Mouse (Mus musculus) lung, embryonic 15.5 days (tissue): ENCODE data around the gene Ino80d. TPM values are rescaled to one million over a fixed set of nuclear protein-coding genes. Genes with fewer than 3 reads are reported as not detected.

ENCODE experiments used
- ATAC-seq: fragments of 200-750 bp; cut with Nextera tagmentation; 2 replicates; pipeline ENCODE4 v1.8.0; 2017; ENCODE audit warnings: moderate number of reproducible peaks, borderline replicate concordance; ENCODE audit not compliant: low FRiP score, low TSS enrichment; ENCODE audit errors: extremely low read depth
- H3K27ac ChIP-seq: fragments of 300-500 bp; sonication (generic); 2 replicates; pipeline ENCODE4 v1.5.1; 2015; ENCODE audit warnings: moderate library complexity, mild to moderate bottlenecking, inconsistent platforms
- H3K27me3 ChIP-seq: fragments of 300-500 bp; sonication (generic); 2 replicates; pipeline ENCODE4 v1.6.1; 2015; ENCODE audit warnings: inconsistent platforms
- H3K36me3 ChIP-seq: fragments of 300-500 bp; sonication (generic); 2 replicates; pipeline ENCODE4 v1.6.1; 2015; ENCODE audit warnings: inconsistent platforms
- H3K4me1 ChIP-seq: fragments of 300-500 bp; sonication (generic); 2 replicates; pipeline ENCODE4 v1.6.1; 2015; ENCODE audit warnings: inconsistent platforms
- H3K4me2 ChIP-seq: fragments of 300-500 bp; sonication (generic); 2 replicates; pipeline ENCODE4 v1.6.1; 2015; ENCODE audit warnings: inconsistent platforms, mild to moderate bottlenecking, moderate library complexity
- H3K4me3 ChIP-seq: fragments of 300-500 bp; sonication (generic); 2 replicates; pipeline ENCODE4 v1.5.1; 2015; ENCODE audit warnings: mild to moderate bottlenecking, inconsistent platforms
- H3K9ac ChIP-seq: fragments of 300-500 bp; sonication (generic); 2 replicates; pipeline ENCODE4 v1.6.1; 2015; ENCODE audit warnings: inconsistent platforms
- H3K9me3 ChIP-seq: fragments of 300-500 bp; sonication (generic); 2 replicates; pipeline ENCODE4 v1.6.1; 2016; ENCODE audit warnings: inconsistent platforms
- WGBS: fragments of 180-500 bp; shearing (Covaris S2); methylation state at CpG from one replicate; pipeline ENCODE4 v1.1.7; 2015; 5-methylcytosine and 5-hydroxymethylcytosine counted together
- polyA plus RNA-seq: library from polyadenylated mRNA; unstranded; fragments of >200 nt; fragmentation: Nextera tagmentation; extraction: Ambion mirVana; gene quantifications from 2 replicates; pipeline ENCODE4 v1.2.1, GENCODE M21; 2015

Gene Ino80d
- polyA plus RNA-seq, 1 experiment from 2014 or later = 11.7 TPM

- no peak overlapping the region for H3K9ac ChIP-seq
- no peak for ATAC-seq
- 14% methylated on average over 7 of the region's 7 CpGs for WGBS
- peak overlapping the region; percentile 33; the same call in 1 of the 2 replicates for H3K4me2 ChIP-seq
- no peaks in the 10 kb centered on the region for H3K4me1 ChIP-seq
- H3K9me3 ChIP-seq = no peaks in the 10 kb centered on the region
- no peaks in the 10 kb centered on the region for H3K27me3 ChIP-seq
- no peaks in the 10 kb centered on the region for H3K36me3 ChIP-seq
- peak overlapping the region; percentile 14; the same call in 1 of the 2 replicates for H3K4me3 ChIP-seq
- H3K27ac ChIP-seq = no peak overlapping the region
Measured at GRCm38 (mm10) chr1:62986267-62986666, 128.2 kb downstream of the Ino80d start.

- Histone ChIP-seq H3K4me1 (no peaks in the 10 kb centered on the region), H3K36me3 (no peaks in the 10 kb centered on the region), H3K4me2 (peak overlapping the region; percentile 45), H3K27ac (no peak overlapping the region), H3K9me3 (no peaks in the 10 kb centered on the region), H3K27me3 (no peaks in the 10 kb centered on the region), H3K4me3 (peak overlapping the region; percentile 23; the same call in 1 of the 2 replicates), H3K9ac (no peak overlapping the region)
- no peak for ATAC-seq
- WGBS = 32% methylated on average over 11 of the region's 11 CpGs
Measured at GRCm38 (mm10) chr1:62984566-62984965, 129.9 kb downstream of the Ino80d start.

- Histone ChIP-seq H3K27ac (no peak overlapping the region), H3K36me3 (no peaks in the 10 kb centered on the region), H3K4me2 (no peak overlapping the region), H3K4me1 (no peaks in the 10 kb centered on the region), H3K9me3 (no peaks in the 10 kb centered on the region), H3K27me3 (no peaks in the 10 kb centered on the region), H3K9ac (no peak overlapping the region), H3K4me3 (no peak overlapping the region)
- ATAC-seq = no peak
- 32% methylated on average over 3 of the region's 3 CpGs for WGBS
Measured at GRCm38 (mm10) chr1:62976742-62977141, 137.7 kb downstream of the Ino80d start.

DNA sequence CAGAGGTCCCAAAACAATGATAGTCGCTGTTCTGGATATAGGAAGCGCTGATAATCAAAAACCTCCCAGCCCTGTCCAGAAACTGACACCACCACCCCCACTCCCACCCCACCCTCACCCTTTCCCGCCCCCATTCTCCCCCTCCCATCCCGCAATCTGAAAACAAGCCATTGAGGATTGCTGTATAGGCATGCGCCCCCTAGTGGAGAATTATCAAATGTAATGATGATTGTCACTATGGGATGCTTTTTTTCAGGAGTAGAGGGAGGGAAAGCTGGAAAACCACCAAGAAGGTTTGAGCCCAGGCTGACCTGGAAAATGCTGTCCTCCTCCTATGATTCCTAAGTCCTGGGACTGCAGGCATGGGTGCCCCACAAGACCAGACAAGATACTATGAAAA is 147.6 kb downstream of the Ino80d start:
- no peaks in the 10 kb centered on the region for H3K36me3 ChIP-seq
- ATAC-seq = no peak
- H3K4me1 ChIP-seq = 0 out of 2 replicates have a peak, but pooled peaks cover 4% of the 10 kb centered on the region
- peak overlapping the region; percentile 37 for H3K4me2 ChIP-seq
- 20% methylated on average over 5 of the region's 5 CpGs for WGBS
- no peaks in the 10 kb centered on the region for H3K9me3 ChIP-seq
- no peaks in the 10 kb centered on the region for H3K27me3 ChIP-seq
- no peak overlapping the region for H3K4me3 ChIP-seq
- H3K27ac ChIP-seq = no peak overlapping the region
- H3K9ac ChIP-seq = no peak overlapping the region

GRCm38 (mm10) chr1:62964291-62964690 is 150.2 kb downstream of the Ino80d start:
- peak; percentile 87 for ATAC-seq
- no peak overlapping the region for H3K27ac ChIP-seq
- WGBS = 13% methylated on average over 6 of the region's 6 CpGs
- H3K36me3 ChIP-seq = no peaks in the 10 kb centered on the region
- no peak overlapping the region for H3K9ac ChIP-seq
- peaks cover 11% of the 10 kb centered on the region for H3K4me1 ChIP-seq
- no peak overlapping the region for H3K4me3 ChIP-seq
- H3K27me3 ChIP-seq = no peaks in the 10 kb centered on the region
- no peaks in the 10 kb centered on the region for H3K9me3 ChIP-seq
- no peak overlapping the region for H3K4me2 ChIP-seq

DNA sequence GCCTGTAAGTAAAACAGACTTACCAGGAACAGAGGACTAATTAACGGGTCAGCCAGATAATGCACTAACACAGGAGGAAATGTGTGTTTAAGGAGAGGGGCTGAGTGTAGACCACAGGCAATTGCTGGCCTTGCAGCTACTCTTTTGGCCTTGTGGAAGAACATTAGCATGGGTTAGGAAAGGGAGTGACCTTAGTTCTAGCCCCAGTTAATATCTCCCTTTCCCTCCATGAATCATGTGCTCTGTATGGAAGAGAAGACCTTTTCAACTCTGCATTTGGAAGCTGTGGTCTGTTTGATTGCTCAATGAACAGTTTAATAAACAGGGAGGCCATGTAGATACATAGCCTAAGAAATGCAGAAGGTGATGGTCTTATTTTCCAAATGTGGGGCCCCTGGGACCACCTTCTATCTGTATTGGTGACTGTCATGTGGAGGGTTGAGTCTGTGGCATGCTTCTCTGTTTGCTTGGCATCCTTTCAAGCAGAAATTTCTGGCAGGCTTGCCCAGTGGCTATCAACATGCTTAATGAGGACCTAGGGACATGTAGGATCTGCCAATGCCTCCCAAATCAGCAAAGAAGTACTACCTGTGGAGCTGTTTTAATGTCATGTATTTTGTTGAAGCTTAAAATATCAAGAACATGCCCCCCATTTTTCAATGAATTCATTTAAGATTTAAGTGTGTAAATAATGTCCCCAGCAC is 157.4 kb downstream of the Ino80d start:
- peak; percentile 74 for ATAC-seq
- Histone ChIP-seq H3K9me3 (no peaks in the 10 kb centered on the region), H3K4me1 (peaks cover 7% of the 10 kb centered on the region), H3K9ac (no peak overlapping the region), H3K4me2 (no peak overlapping the region), H3K27me3 (no peaks in the 10 kb centered on the region), H3K27ac (peak overlapping the region; percentile 81), H3K4me3 (no peak overlapping the region), H3K36me3 (no peaks in the 10 kb centered on the region)
- WGBS = 30% methylated on average over 1 of the region's 1 CpGs

- peak; percentile 80 for ATAC-seq
- Histone ChIP-seq H3K27ac (peak overlapping the region; percentile 81), H3K4me1 (peaks cover 11% of the 10 kb centered on the region), H3K9ac (no peak overlapping the region), H3K27me3 (no peaks in the 10 kb centered on the region), H3K4me2 (no peak overlapping the region), H3K4me3 (no peak overlapping the region), H3K9me3 (no peaks in the 10 kb centered on the region), H3K36me3 (no peaks in the 10 kb centered on the region)
- 45% methylated on average over 5 of the region's 5 CpGs for WGBS
Measured at GRCm38 (mm10) chr1:62956526-62956925, 157.9 kb downstream of the Ino80d start.

GRCm38 (mm10) chr1:62955340-62955739 is 159.1 kb downstream of the Ino80d start:
- ATAC-seq = no peak
- H3K4me3 ChIP-seq = no peak overlapping the region
- no peaks in the 10 kb centered on the region for H3K36me3 ChIP-seq
- H3K27me3 ChIP-seq = no peaks in the 10 kb centered on the region
- H3K4me1 ChIP-seq = peaks cover 21% of the 10 kb centered on the region
- no peak overlapping the region for H3K4me2 ChIP-seq
- H3K27ac ChIP-seq = no peak overlapping the region
- no peaks in the 10 kb centered on the region for H3K9me3 ChIP-seq
- WGBS = 80% methylated on average over 6 of the region's 6 CpGs
- H3K9ac ChIP-seq = no peak overlapping the region

DNA sequence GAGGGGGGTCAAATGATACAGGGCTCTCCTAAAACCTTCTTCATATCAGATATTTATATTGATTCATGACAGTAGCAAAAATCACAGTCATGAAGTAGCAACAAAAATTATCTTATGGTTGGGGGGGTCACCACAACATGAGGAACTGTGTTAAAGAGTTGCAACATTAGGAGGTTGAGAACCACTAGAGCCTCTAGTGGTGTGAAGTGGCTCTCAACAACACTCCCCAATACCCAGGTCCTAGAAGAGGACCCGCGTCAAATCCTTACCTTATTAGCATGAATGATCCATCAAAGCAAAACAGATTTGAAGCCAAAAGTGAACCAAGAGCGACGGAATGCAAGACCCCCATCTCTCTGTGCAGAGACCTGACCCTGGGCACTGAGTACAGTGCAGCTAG is 161.4 kb downstream of the Ino80d start:
- Histone ChIP-seq H3K36me3 (no peaks in the 10 kb centered on the region), H3K9me3 (no peaks in the 10 kb centered on the region), H3K4me3 (no peak overlapping the region), H3K9ac (no peak overlapping the region), H3K4me1 (peaks cover 21% of the 10 kb centered on the region), H3K27ac (no peak overlapping the region), H3K4me2 (no peak overlapping the region), H3K27me3 (no peaks in the 10 kb centered on the region)
- no peak for ATAC-seq
- 74% methylated on average over 4 of the region's 4 CpGs for WGBS

DNA sequence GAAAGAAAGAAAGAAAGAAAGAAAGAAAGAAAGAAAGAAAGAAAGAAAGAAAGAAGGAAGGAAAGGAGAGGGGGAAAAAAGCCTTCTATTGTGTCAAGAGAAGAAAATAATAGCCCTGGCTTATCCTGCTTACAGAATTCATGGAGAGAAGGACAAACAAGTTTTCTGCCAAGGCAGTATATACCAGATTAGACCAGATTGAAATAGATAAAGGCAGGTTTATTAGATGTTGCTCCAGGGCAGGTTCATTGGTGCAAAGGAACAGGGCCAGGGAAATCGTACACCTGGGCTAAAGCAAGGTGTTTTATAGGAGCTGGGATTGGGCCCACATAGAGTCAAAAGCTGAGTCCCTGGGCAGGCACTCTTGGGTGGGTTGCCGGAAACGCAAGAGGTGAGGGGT is 162.1 kb downstream of the Ino80d start:
- no peaks in the 10 kb centered on the region for H3K27me3 ChIP-seq
- H3K4me1 ChIP-seq = peaks cover 23% of the 10 kb centered on the region
- H3K9ac ChIP-seq = no peak overlapping the region
- WGBS = 87% methylated on average over 3 of the region's 3 CpGs
- H3K4me3 ChIP-seq = no peak overlapping the region
- ATAC-seq = no peak
- H3K27ac ChIP-seq = no peak overlapping the region
- H3K4me2 ChIP-seq = no peak overlapping the region
- no peaks in the 10 kb centered on the region for H3K36me3 ChIP-seq
- no peaks in the 10 kb centered on the region for H3K9me3 ChIP-seq

- peak; percentile 68; the same call in 1 of the 2 replicates for ATAC-seq
- H3K4me1 ChIP-seq = peaks cover 26% of the 10 kb centered on the region
- 57% methylated on average over 7 of the region's 7 CpGs for WGBS
- no peak overlapping the region for H3K4me2 ChIP-seq
- no peak overlapping the region for H3K4me3 ChIP-seq
- 0 out of 2 replicates have a peak overlapping the region, but pooled peaks have one; percentile 28 for H3K9ac ChIP-seq
- peak overlapping the region; percentile 31 for H3K27ac ChIP-seq
- H3K36me3 ChIP-seq = no peaks in the 10 kb centered on the region
- H3K9me3 ChIP-seq = no peaks in the 10 kb centered on the region
- H3K27me3 ChIP-seq = no peaks in the 10 kb centered on the region
Measured at GRCm38 (mm10) chr1:62951067-62951809, 163.2 kb downstream of the Ino80d start.

- 0 out of 2 replicates have a peak overlapping the region, but pooled peaks have one; percentile 31 for H3K27ac ChIP-seq
- peaks cover 26% of the 10 kb centered on the region for H3K4me1 ChIP-seq
- no peaks in the 10 kb centered on the region for H3K9me3 ChIP-seq
- no peaks in the 10 kb centered on the region for H3K27me3 ChIP-seq
- H3K4me2 ChIP-seq = no peak overlapping the region
- no peak overlapping the region for H3K9ac ChIP-seq
- 72% methylated on average over 9 of the region's 9 CpGs for WGBS
- no peaks in the 10 kb centered on the region for H3K36me3 ChIP-seq
- H3K4me3 ChIP-seq = no peak overlapping the region
- no peak for ATAC-seq
Measured at GRCm38 (mm10) chr1:62950526-62950925, 163.9 kb downstream of the Ino80d start.
